Mouse (Mus musculus): ENCODE data around the gene Lats2. TPM values are rescaled to one million over a fixed set of nuclear protein-coding genes. Genes with fewer than 3 reads are reported as not detected.
A peak's percentile ranks its signal among the peaks of the same experiment; 100 is the strongest.
"Not testable (repeated sequence)": the region's sequence is repeated elsewhere in the genome, so short reads cannot be mapped to it uniquely, and the experiment has no call there.

The Lats2 gene
- polyA plus RNA-seq (2012; rRNA removed): 35.2 and 35.9 TPM in 2 replicates

DNA sequence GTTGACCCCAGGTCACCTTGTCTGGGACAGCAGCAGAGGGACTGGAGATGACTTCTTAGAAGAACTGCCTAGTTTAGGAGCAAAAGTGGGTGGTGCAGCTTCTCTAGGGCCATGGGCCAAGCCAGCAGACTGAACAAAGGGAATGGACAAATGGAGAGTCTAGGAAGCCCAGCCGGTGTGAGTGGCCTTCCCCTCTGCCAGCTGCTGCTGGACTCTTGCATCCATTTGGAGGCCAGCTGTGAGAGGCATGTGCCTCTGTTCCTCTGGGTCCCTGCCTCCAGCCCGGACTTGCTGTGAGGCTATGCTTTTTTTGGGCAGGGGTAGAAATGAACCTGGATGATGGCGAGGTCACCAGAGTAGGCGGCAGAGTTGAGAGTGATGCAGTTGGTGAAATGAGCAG, at the start of gene Lats2:
TSS of gene Lats2 (minus strand) at position 152 of the 400 bp plus-strand sequence.
- DNase-seq (ENCODE audit: low spot score): no peak

- DNase-seq (ENCODE audit: low spot score): no peak
Measured at GRCm38 (mm10) chr14:57803731-57804130, 45.5 kb upstream of the Lats2 start.

GRCm38 (mm10) chr14:57797991-57798931, 40.1 kb upstream of the Lats2 start, which contains the start of gene Sap18:
Sap18 (plus strand) TSS chr14:57798180.
- DNase-seq (ENCODE audit: low spot score): peak; percentile 89

- no peak for DNase-seq (ENCODE audit: low spot score)
Measured at GRCm38 (mm10) chr14:57797551-57797950, 39.4 kb upstream of the Lats2 start.

- no peak for DNase-seq (ENCODE audit: low spot score)
Measured at GRCm38 (mm10) chr14:57791171-57791570, 33.0 kb upstream of the Lats2 start.

DNA sequence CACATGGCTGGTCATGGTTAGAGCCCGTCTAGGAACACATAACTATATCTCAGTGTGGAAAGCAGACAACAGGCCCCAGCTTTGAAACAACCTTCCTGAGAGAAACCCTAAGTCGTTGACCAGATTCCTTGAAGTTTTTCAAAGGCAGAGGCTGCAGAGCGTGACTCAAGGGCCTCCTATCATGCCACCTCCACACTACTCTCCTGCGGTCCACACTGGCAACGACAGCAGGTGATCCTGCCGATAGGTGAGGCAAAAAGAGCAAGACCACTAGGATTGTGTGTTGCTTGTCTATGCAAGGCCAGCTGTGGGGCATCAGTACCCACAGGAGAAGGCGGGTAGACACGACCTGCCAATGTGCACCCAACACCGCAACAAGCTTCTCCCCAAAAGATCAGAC, 31.6 kb upstream of the Lats2 start:
- no peak for DNase-seq (ENCODE audit: low spot score)

DNA sequence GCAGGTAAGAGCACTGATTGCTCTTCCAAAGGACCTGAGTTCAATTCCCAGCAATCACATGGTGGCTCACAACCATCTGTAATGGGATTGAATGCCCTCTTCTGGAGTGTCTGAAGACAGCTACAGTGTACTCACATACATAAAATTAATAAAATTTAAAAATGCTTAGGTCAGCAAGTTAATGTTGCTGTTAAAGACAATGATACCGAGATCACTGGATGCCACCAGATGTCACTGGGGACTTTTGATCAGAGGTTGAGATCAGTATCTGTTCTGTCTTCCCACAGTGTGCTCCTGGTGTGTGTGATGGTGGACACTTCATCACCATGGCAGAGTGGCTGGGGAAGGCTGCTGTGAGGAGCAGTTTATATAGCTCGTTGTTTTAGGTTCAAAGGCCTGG, 31.1 kb upstream of the Lats2 start:
- no peak for DNase-seq (ENCODE audit: low spot score)

GRCm38 (mm10) chr14:57787406-57787805, 29.2 kb upstream of the Lats2 start:
- DNase-seq (ENCODE audit: low spot score): no peak

- DNase-seq (ENCODE audit: low spot score): no peak
Measured at GRCm38 (mm10) chr14:57772157-57772815, 14.1 kb upstream of the Lats2 start.

DNA sequence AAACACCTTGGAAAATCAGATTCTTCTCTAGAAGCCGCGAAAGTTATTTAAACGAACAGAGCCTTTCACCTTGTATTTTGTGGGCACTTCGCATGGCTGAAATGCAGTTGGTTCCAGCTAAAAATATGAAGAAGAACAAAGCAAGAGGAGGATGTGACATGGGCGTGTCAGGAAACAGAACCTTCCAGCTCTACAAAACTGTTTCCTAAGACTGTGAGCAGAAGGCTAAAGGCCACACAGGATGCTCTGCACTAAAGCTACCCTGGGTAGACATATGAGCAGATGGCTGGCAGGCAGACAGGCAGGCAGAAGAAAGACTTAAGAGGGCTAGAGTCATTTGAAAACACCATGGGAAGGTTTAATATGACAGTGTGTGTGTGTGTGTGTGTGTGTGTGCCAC, 10.9 kb upstream of the Lats2 start:
- no peak for DNase-seq (ENCODE audit: low spot score)

- no peak for DNase-seq (ENCODE audit: low spot score)
Measured at GRCm38 (mm10) chr14:57760447-57761412, 2.5 kb upstream of the Lats2 start.

GRCm38 (mm10) chr14:57756094-57756493, 2.1 kb downstream of the Lats2 start:
- DNase-seq (ENCODE audit: low spot score): no peak

DNA sequence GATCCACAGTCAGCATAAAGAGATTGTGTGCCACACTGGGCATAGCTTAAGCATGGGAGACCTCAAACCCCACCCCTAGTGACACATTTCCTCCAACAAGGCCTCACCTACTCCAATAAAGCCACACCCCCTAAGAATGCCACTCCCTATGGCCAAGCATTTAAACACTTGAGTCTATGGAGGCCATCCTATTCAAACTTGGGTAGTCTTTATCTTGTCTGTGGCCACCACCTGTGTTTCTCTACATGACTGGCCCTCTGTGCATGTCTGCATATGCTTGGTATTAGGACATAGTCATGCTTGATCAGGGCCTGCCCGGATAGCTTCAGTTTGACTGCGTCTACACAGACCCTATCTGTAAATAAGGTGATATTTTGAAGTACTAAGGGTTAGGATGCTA, 2.5 kb downstream of the Lats2 start:
- no peak for DNase-seq (ENCODE audit: low spot score)

DNA sequence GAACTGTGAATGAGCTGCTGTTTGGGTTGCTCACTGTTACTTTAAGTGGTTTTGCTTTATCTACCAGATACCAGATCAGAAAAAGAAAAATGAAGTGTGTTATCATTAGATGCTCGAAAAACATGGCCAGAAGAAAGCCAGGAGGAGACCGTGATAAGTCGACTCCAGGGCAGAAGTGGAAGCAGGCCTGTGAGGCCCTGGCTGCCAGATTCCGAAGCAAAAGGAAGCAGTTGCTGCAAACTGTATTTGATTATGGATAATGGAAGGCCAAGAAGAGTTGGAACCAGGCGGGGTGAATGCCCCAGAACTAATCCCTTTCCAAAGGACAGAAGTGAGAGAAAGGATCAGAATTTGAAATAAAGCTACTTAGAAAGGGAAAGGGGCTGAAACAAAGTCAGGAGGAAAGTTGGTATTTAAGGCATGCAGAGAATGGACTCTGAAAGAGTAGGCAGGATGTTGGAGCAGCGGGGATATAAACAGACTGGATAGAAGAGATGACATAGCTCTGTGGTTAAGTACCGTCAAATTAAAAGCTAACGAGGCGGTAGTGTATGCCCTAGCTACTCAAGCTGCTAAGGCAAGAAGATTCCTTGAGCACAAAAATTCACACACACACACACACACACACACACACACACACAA, 4.7 kb downstream of the Lats2 start:
- DNase-seq (ENCODE audit: low spot score): no peak

DNA sequence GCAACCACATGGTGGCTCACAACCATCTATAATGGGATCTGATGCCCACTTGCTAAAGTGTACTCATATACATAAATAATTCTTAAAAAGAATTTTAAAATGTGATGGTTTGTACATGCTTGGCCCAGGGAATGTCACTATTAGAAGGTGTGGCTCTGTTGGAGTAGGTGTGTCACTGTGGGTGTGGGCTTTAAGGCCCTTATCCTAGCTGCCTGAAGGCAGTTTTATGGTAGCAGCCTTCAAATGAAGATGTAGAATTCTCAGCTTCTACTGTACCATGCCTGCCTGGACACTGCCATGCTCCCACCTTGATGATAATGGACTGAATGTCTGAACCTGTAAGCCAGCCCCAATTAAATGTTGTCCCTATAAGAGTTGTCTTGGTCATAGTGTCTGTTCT, 7.2 kb downstream of the Lats2 start:
- not testable (repeated sequence) for DNase-seq (ENCODE audit: low spot score)

- no peak for DNase-seq (ENCODE audit: low spot score)
Measured at GRCm38 (mm10) chr14:57749501-57749900, 8.7 kb downstream of the Lats2 start.

DNA sequence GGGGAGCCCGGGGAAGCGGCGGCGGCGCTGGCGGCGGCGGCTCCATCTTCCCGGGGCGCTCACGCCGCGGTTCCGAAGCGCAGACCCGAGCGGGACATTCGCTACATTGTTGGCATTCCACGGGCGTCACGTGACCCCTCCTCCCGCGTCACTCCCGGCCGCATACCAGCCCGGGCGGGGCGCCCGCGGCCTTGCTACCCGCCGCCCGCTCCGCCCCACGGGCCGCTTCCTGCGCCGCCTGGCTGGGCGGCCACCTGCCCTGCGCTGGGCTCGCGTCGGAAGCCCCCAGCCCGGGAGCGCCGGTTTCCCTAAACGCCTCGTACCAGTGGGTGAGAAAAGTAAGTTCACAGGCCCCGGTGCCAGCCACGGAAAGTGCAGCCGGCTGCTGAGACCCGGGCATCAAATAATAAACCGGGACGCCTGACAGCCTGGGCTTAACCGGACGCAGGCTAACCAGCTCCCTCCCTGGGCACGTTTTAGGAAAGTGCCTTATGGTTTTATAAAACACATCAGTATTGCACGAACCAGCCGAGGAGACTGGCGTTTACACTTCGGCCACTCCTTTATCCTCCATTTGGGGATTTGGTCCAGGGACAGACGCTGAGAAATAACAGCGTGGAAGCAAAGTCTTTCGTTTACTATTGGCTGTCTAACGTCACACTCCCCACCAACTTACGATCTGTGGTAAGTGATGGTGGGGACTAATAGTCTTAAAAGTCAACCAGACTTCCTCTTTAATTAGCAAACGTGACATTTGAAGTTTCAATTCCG, 12.0 kb downstream of the Lats2 start, which contains the start of gene Gm49361:
TSS of gene Gm49361 (minus strand) at position 103 of the 771 bp plus-strand sequence.
- DNase-seq (ENCODE audit: low spot score): peak; percentile 93

DNA sequence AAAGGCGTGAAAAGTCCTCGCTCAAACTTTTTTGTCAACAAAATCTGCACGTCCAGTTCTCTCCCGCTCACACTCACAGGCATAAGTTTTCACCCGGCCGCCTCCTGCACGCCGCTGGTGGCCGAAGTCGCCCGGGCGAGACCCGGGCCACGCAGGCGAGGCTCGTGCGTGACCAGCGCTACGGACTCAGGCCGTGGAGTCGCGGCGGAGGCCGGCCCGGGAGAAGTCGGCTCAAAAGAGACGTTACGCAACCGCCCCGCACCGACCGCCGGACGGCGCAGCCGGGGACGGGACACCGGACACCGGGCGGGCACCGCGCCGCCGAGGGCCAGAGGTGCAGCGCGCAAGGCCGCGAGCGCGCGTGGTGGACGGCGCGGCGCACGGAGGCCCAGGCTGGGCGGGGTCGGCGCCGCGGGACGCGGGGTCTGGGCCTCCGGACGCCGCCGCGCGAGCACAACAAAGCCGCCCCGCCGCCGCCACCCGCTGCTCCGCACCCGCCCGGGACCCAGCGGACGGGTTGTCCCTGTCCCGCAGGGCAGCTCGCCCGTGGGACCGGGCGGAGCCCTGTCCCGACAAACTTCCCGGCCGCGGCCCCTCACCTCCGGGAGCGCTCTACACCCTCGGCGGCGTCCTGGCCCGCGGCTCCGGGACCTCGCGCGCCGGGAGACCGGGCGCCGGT, 12.8 kb downstream of the Lats2 start:
- DNase-seq (ENCODE audit: low spot score): peak; percentile 69

- no peak for DNase-seq (ENCODE audit: low spot score)
Measured at GRCm38 (mm10) chr14:57744547-57744946, 13.6 kb downstream of the Lats2 start.

DNA sequence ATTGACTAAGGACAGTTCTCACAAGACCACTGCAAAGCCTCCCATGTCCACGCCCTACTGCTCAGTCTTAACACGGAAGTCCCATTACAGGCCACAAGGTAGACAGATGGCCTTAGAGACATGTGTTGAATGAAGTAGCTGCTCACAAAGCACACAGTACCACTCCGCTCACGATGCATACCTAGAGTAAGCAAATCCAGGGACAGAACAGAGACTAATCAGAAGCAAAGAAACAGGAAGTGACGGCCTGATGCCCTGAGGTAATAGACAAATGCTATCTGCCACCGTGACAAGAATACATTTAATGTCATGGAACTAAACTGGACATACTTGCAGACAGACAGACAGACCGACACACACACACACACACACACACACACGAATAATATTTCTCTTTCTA, 17.5 kb downstream of the Lats2 start:
- DNase-seq (ENCODE audit: low spot score): no peak

Data from urinary bladder, adult 2 months (tissue).